Mouse (Mus musculus) brain, embryonic 14.5 days (tissue): ENCODE measurements around the gene Gas7.

Experiments used
- CTCF ChIP-seq: fragments of 200-500 bp; IDR thresholded peaks from 2 replicates; pipeline ENCODE4 v1.5.1; 2012; ENCODE audit warnings: inconsistent platforms, mild to moderate bottlenecking, moderate library complexity, borderline replicate concordance; ENCODE audit not compliant: insufficient read depth, insufficient read length; ENCODE audit errors: extremely low read depth
- POLR2A ChIP-seq: fragments of 200-500 bp; IDR thresholded peaks from 2 replicates; pipeline ENCODE4 v1.6.1; 2012; ENCODE audit warnings: mild to moderate bottlenecking, inconsistent platforms, borderline replicate concordance; ENCODE audit not compliant: poor library complexity, insufficient read depth, insufficient read length, severe bottlenecking; ENCODE audit errors: extremely low read depth

DNA sequence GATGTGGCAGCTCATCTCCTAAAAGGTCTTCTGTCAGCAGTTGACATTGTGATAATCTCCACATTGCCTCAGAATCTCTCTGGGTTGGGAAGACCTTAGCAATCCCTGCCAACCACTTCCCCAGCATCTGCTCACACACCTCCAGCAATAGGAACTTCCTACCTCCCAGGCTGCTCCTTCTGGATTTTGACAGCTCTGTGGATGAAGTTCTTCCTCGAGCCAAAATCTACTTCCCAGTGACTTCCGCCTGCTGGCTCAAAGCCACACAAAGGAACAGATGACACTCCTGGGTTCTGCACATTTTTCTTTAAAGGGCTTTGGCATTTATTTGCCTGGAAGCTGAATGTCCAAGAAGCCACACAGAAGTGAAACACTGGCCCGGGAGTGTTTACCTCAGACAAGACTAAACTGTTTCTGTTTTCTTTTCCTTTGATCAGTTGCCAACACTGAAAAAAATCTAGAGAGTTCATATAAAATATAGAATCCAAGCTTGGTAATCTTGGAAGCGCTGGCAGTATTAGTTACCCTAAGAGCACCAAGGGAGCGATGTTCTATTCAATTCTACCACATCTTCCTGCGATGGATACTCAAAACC lies 40.8 kb upstream of the Gas7 start:
- TF ChIP-seq POLR2A (no peak), CTCF (no peak)
